Mouse (Mus musculus): ENCODE results near the gene Gm40460. TPM values are rescaled to one million over a fixed set of nuclear protein-coding genes. Genes with fewer than 3 reads are reported as not detected.

Gene Gm40460
- polyA plus RNA-seq, 1 experiment from 2014 or later: not detected

DNA sequence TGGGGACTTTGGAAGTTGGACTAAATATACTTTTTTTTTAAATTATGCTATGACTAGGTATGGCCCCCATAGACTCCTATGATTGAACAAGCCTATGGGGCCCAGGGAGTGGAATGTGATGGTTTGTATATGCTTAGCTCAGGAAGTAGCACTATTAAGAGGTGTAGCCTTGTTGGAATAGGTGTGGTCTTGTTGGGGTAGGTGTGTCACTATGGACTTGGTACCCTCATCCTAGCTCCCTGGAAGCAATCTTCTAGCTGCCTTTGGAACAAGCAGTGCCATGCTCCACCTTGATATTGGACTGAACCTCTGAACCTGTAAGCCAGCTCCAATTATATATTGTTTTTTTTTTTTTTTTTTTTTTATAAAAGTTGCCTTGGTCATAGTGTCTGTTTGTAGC is 35.4 kb downstream of the Gm40460 start:
- Histone ChIP-seq H3K4me2 (ENCODE audit: low read depth, low read length) (no peak overlapping the region), H3K4me3 (ENCODE audit: low read length) (no peak overlapping the region), H3K9me3 (replicated peaks; ENCODE audit: control insufficient read depth, low read length) (no peaks in the 10 kb centered on the region), H3K27ac (ENCODE audit: low read length) (no peak overlapping the region), H3K36me3 (ENCODE audit: control insufficient read depth, insufficient read depth) (no peaks in the 10 kb centered on the region), H3K9ac (ENCODE audit: low read length) (no peak overlapping the region), H3K27me3 (ENCODE audit: control insufficient read depth, insufficient read depth, low read length) (no peaks in the 10 kb centered on the region), H3K4me1 (ENCODE audit: control insufficient read depth, insufficient read depth, low read length) (no peaks in the 10 kb centered on the region)
- no peak for ATAC-seq (replicated peaks; ENCODE audit: extremely low read depth, insufficient read depth, low FRiP score)

DNA sequence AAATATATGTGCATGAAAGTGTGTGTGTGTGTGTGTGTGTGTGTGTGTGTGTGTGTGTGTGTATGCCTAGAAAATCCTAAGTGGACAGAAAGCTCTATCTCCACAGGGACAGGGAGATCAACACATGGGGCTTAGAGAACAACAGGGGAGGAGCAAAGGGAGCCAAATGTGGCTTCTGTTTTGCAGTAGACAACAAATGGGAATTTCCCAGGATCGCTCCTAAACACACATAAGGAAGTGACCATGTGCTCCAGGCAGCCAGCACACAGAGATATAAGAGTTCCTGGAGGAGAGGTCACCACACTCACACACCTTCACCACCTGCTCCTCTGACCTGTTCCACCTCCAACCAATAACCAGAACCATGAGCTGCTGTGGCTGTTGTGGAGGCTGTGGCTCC is 39.8 kb downstream of the Gm40460 start, which contains the start of gene Krtap5-3:
TSS of gene Krtap5-3 (plus strand) at position 301 of the 400 bp plus-strand sequence.
- no peaks in the 10 kb centered on the region for H3K4me1 ChIP-seq (ENCODE audit: control insufficient read depth, insufficient read depth, low read length)
- H3K27ac ChIP-seq (ENCODE audit: low read length): no peak within 1 kb of the TSS
- 43% methylated on average over 1 of the region's 1 CpGs for WGBS
- H3K4me3 ChIP-seq (ENCODE audit: low read length): no peak within 1 kb of the TSS
- H3K9me3 ChIP-seq (replicated peaks; ENCODE audit: control insufficient read depth, low read length): no peaks in the 10 kb centered on the region
- H3K36me3 ChIP-seq (ENCODE audit: control insufficient read depth, insufficient read depth): no peaks in the 10 kb centered on the region
- H3K4me2 ChIP-seq (ENCODE audit: low read depth, low read length): no peak within 1 kb of the TSS
- no peak within 1 kb of the TSS for H3K9ac ChIP-seq (ENCODE audit: low read length)
- no peak for ATAC-seq (replicated peaks; ENCODE audit: extremely low read depth, insufficient read depth, low FRiP score)
- H3K27me3 ChIP-seq (ENCODE audit: control insufficient read depth, insufficient read depth, low read length): no peaks in the 10 kb centered on the region

DNA sequence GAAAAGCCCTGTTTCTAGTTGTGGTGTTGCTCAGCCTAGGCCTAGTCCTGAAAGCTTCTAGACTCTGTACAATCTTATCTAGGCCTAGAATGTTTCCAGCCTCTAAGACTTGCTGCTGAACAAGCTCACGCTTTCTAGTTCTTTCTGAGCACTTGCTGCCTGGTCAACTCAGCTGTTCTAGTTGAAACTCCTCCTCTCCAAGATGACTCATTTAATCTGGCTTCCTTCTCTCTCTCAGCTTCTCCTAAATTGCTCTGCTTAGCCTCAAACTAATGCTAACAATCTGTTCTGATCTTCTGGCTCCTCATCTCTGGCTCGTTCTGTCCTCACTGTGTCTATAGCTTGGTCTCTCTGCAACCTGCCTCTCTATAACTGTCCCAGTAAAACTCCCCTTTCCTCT is 42.1 kb downstream of the Gm40460 start:
- Histone ChIP-seq H3K9me3 (replicated peaks; ENCODE audit: control insufficient read depth, low read length) (peaks cover 4% of the 10 kb centered on the region; the same call in 1 of the 2 replicates), H3K9ac (ENCODE audit: low read length) (no peak overlapping the region), H3K36me3 (ENCODE audit: control insufficient read depth, insufficient read depth) (no peaks in the 10 kb centered on the region), H3K4me1 (ENCODE audit: control insufficient read depth, insufficient read depth, low read length) (no peaks in the 10 kb centered on the region), H3K27me3 (ENCODE audit: control insufficient read depth, insufficient read depth, low read length) (no peaks in the 10 kb centered on the region), H3K4me3 (ENCODE audit: low read length) (no peak overlapping the region), H3K27ac (ENCODE audit: low read length) (no peak overlapping the region), H3K4me2 (ENCODE audit: low read depth, low read length) (no peak overlapping the region)
- ATAC-seq (replicated peaks; ENCODE audit: extremely low read depth, insufficient read depth, low FRiP score): no peak
- 60% methylated on average over 2 of the region's 2 CpGs for WGBS

Other genes with a start within 250 kb of the Gm40460 start
- 54.3 and 56.3 TPM in 2 replicates for gene Mob2, start 180.0 kb downstream of the Gm40460 start, polyA plus RNA-seq (2015; fragmentation: Nextera tagmentation; extraction: Ambion mirVana)
- 9.3 and 11.1 TPM in 2 replicates for gene Dusp8, start 145.2 kb downstream of the Gm40460 start, polyA plus RNA-seq (2015; fragmentation: Nextera tagmentation; extraction: Ambion mirVana)
- not detected in 2 replicates for gene Gm45618, start 120.3 kb downstream of the Gm40460 start, polyA plus RNA-seq (2015; fragmentation: Nextera tagmentation; extraction: Ambion mirVana)
- gene Gm39115, start 105.0 kb downstream of the Gm40460 start, polyA plus RNA-seq (2015; fragmentation: Nextera tagmentation; extraction: Ambion mirVana): not detected in 2 replicates
- gene Gm45337, start 96.5 kb downstream of the Gm40460 start, polyA plus RNA-seq (2015; fragmentation: Nextera tagmentation; extraction: Ambion mirVana): not detected in 2 replicates
- gene Gm29735, start 84.0 kb downstream of the Gm40460 start, polyA plus RNA-seq (2015; fragmentation: Nextera tagmentation; extraction: Ambion mirVana): not detected in 2 replicates
- gene Gm4553, start 75.3 kb downstream of the Gm40460 start, polyA plus RNA-seq (2015; fragmentation: Nextera tagmentation; extraction: Ambion mirVana): not detected in 2 replicates
- not detected in 2 replicates for gene Krtap5-2, start 65.1 kb downstream of the Gm40460 start, polyA plus RNA-seq (2015; fragmentation: Nextera tagmentation; extraction: Ambion mirVana)
- not detected in 2 replicates for gene Gm10153, start 50.7 kb downstream of the Gm40460 start, polyA plus RNA-seq (2015; fragmentation: Nextera tagmentation; extraction: Ambion mirVana)
- gene Krtap5-3, start 39.7 kb downstream of the Gm40460 start, polyA plus RNA-seq (2015; fragmentation: Nextera tagmentation; extraction: Ambion mirVana): not detected in 2 replicates
- not detected in 2 replicates for gene Gm7579, start 29.2 kb downstream of the Gm40460 start, polyA plus RNA-seq (2015; fragmentation: Nextera tagmentation; extraction: Ambion mirVana)
- gene Krtap5-5, start 11.1 kb downstream of the Gm40460 start, polyA plus RNA-seq (2015; fragmentation: Nextera tagmentation; extraction: Ambion mirVana): not detected in 2 replicates
- not detected in 2 replicates for gene Gm2431, start 17.3 kb upstream of the Gm40460 start, polyA plus RNA-seq (2015; fragmentation: Nextera tagmentation; extraction: Ambion mirVana)
- not detected in 2 replicates for gene Gm4559, start 33.3 kb upstream of the Gm40460 start, polyA plus RNA-seq (2015; fragmentation: Nextera tagmentation; extraction: Ambion mirVana)
- gene Krtap5-1, start 56.0 kb upstream of the Gm40460 start, polyA plus RNA-seq (2015; fragmentation: Nextera tagmentation; extraction: Ambion mirVana): not detected in 2 replicates
- 0.18 TPM in 1 of 2 replicates, not detected in the other for gene Krtap5-4, start 62.5 kb upstream of the Gm40460 start, polyA plus RNA-seq (2015; fragmentation: Nextera tagmentation; extraction: Ambion mirVana)
- gene Ifitm10, start 132.7 kb upstream of the Gm40460 start, polyA plus RNA-seq (2015; fragmentation: Nextera tagmentation; extraction: Ambion mirVana): 4.8 and 4.9 TPM in 2 replicates
- not detected in 2 replicates for gene Gm49369, start 141.6 kb upstream of the Gm40460 start, polyA plus RNA-seq (2015; fragmentation: Nextera tagmentation; extraction: Ambion mirVana)
- gene Ctsd, start 147.0 kb upstream of the Gm40460 start, polyA plus RNA-seq (2015; fragmentation: Nextera tagmentation; extraction: Ambion mirVana): 470 and 482 TPM in 2 replicates
- gene Syt8, start 193.8 kb upstream of the Gm40460 start, polyA plus RNA-seq (2015; fragmentation: Nextera tagmentation; extraction: Ambion mirVana): 0.17 and 0.32 TPM in 2 replicates
- gene Tnni2, start 200.7 kb upstream of the Gm40460 start, polyA plus RNA-seq (2015; fragmentation: Nextera tagmentation; extraction: Ambion mirVana): 14.1 and 27.0 TPM in 2 replicates
- 73.5 and 83.5 TPM in 2 replicates for gene Lsp1, start 219.7 kb upstream of the Gm40460 start, polyA plus RNA-seq (2015; fragmentation: Nextera tagmentation; extraction: Ambion mirVana)

Data from heart, embryonic 16.5 days (tissue).